Mouse (Mus musculus) cerebellum, adult 2 months (tissue): ENCODE results near the gene Plekhm3.

Experiments
- CTCF ChIP-seq: fragments of 200-500 bp; IDR thresholded peaks from 2 replicates; pipeline ENCODE4 v1.5.1; 2011; ENCODE audit warnings: low read depth, mild to moderate bottlenecking, control low read depth, low read length, moderate library complexity, borderline replicate concordance; ENCODE audit not compliant: insufficient read depth
- POLR2A ChIP-seq: fragments of 200-500 bp; IDR thresholded peaks from 2 replicates; pipeline ENCODE4 v1.6.1; 2011; ENCODE audit warnings: low read length, control low read depth, borderline replicate concordance; ENCODE audit not compliant: insufficient read depth

DNA sequence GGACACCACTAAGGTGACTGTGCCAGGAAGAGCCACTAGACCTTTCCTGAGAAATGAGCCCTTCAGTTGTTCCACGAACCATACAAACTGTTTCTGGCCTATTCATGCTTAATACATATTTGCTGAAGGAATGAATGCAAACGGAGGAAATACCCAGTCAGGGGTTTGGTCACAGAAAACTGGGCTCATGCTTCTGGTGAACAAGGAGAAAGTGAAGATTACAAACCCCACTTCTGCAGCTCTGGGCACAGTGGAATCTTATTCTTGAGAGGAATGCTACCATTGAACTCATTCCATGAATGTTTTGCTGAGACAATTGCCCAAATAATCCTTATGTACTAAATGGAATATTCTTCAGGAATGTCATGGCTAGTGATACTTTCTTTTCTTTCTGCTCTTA is 106.3 kb downstream of the Plekhm3 start:
- no peak for TF ChIP-seq CTCF
- no peak for TF ChIP-seq POLR2A
